Mouse (Mus musculus) ES-Bruce4 (cell line): ENCODE measurements at regions not wholly inside any gene's neighbourhood (a gene's known extent, or its start where the extent isn't known, plus 50 kb on each side); places are given as distances from the start of the nearest gene placed in this dataset.
"Not testable (repeated sequence)": the region's sequence is repeated elsewhere in the genome, so short reads cannot be mapped to it uniquely, and the experiment has no call there.

ENCODE experiments used
- H3K27ac ChIP-seq: 2 replicates; pipeline ENCODE4 v1.5.1; 2012; ENCODE audit warnings: low read length, inconsistent platforms; ENCODE audit not compliant: insufficient read depth
- H3K27me3 ChIP-seq: 2 replicates; pipeline ENCODE4 v1.6.1; 2012; ENCODE audit warnings: mild to moderate bottlenecking, low read length, inconsistent platforms; ENCODE audit not compliant: control insufficient read depth, poor library complexity, insufficient read depth, severe bottlenecking
- H3K36me3 ChIP-seq: 2 replicates; pipeline ENCODE4 v1.6.1; 2012; ENCODE audit warnings: inconsistent platforms, mild to moderate bottlenecking, low read length, moderate library complexity; ENCODE audit not compliant: control insufficient read depth, poor library complexity, insufficient read depth, severe bottlenecking
- H3K4me1 ChIP-seq: one replicate; pipeline ENCODE4 v1.8.1; 2011; ENCODE audit warnings: low read length; ENCODE audit not compliant: control insufficient read depth, insufficient read depth
- H3K4me3 ChIP-seq: 2 replicates; pipeline ENCODE4 v1.5.1; 2011; ENCODE audit warnings: low read depth, mild to moderate bottlenecking, low read length
- H3K9ac ChIP-seq: 2 replicates; pipeline ENCODE4 v1.6.1; 2012; ENCODE audit warnings: low read depth, mild to moderate bottlenecking, inconsistent platforms; ENCODE audit not compliant: poor library complexity, severe bottlenecking
- H3K9me3 ChIP-seq: replicated peaks from 2 replicates; pipeline ENCODE4 v1.6.1; 2012; ENCODE audit warnings: mild to moderate bottlenecking, low read length, inconsistent platforms; ENCODE audit not compliant: control insufficient read depth, poor library complexity, insufficient read depth, severe bottlenecking
- CTCF ChIP-seq: IDR thresholded peaks from one replicate; pipeline ENCODE4 v1.8.1; 2011; ENCODE audit warnings: low read depth, low read length
- EP300 ChIP-seq: IDR thresholded peaks from 2 replicates; pipeline ENCODE4 v1.6.1; 2011; ENCODE audit warnings: low read depth, low read length; ENCODE audit not compliant: insufficient read depth
- POLR2A ChIP-seq: IDR thresholded peaks from one replicate; pipeline ENCODE4 v1.8.1; 2011; ENCODE audit warnings: low read length; ENCODE audit not compliant: insufficient read depth

GRCm38 (mm10) chr13:11030874-11031273, 670.2 kb upstream of the Chrm3 start:
- not testable (repeated sequence) for H3K27me3 ChIP-seq, H3K9me3 ChIP-seq, H3K4me3 ChIP-seq, H3K4me1 ChIP-seq, H3K36me3 ChIP-seq, H3K9ac ChIP-seq, H3K27ac ChIP-seq

GRCm38 (mm10) chr13:11030381-11030780, 669.7 kb upstream of the Chrm3 start:
- H3K4me3 ChIP-seq, result no peak overlapping the region
- no peak overlapping the region for H3K9ac ChIP-seq
- TF ChIP-seq POLR2A (no peak), CTCF (no peak), EP300 (no peak)
- no peaks in the 10 kb centered on the region for H3K36me3 ChIP-seq
- H3K27me3 ChIP-seq, result no peaks in the 10 kb centered on the region
- H3K27ac ChIP-seq, result peak overlapping the region; percentile 12; the same call in 1 of the 2 replicates
- peaks cover 2% of the 10 kb centered on the region for H3K4me1 ChIP-seq
- no peaks in the 10 kb centered on the region; the same call in 1 of the 2 replicates for H3K9me3 ChIP-seq

GRCm38 (mm10) chr13:11025918-11026317, 665.3 kb upstream of the Chrm3 start:
- H3K9ac ChIP-seq, result no peak overlapping the region
- no peaks in the 10 kb centered on the region for H3K36me3 ChIP-seq
- H3K4me3 ChIP-seq, result no peak overlapping the region
- no peak overlapping the region for H3K27ac ChIP-seq
- H3K4me1 ChIP-seq, result no peaks in the 10 kb centered on the region
- no peaks in the 10 kb centered on the region; the same call in 1 of the 2 replicates for H3K9me3 ChIP-seq
- TF ChIP-seq EP300, result no peak
- TF ChIP-seq CTCF, result no peak
- no peak for TF ChIP-seq POLR2A
- H3K27me3 ChIP-seq, result no peaks in the 10 kb centered on the region

GRCm38 (mm10) chr13:11024441-11024840, 663.8 kb upstream of the Chrm3 start:
- no peak for TF ChIP-seq POLR2A
- TF ChIP-seq CTCF, result no peak
- no peak for TF ChIP-seq EP300
- Histone ChIP-seq H3K4me3 (no peak overlapping the region), H3K9me3 (no peaks in the 10 kb centered on the region; the same call in 1 of the 2 replicates), H3K27me3 (no peaks in the 10 kb centered on the region), H3K9ac (no peak overlapping the region), H3K36me3 (no peaks in the 10 kb centered on the region), H3K27ac (no peak overlapping the region), H3K4me1 (no peaks in the 10 kb centered on the region)

GRCm38 (mm10) chr13:11017584-11017983, 656.9 kb upstream of the Chrm3 start:
- no peak overlapping the region for H3K9ac ChIP-seq
- TF ChIP-seq EP300 (no peak), POLR2A (no peak), CTCF (no peak)
- H3K27ac ChIP-seq, result no peak overlapping the region
- no peaks in the 10 kb centered on the region for H3K4me1 ChIP-seq
- no peaks in the 10 kb centered on the region for H3K36me3 ChIP-seq
- no peaks in the 10 kb centered on the region for H3K27me3 ChIP-seq
- H3K4me3 ChIP-seq, result no peak overlapping the region
- no peaks in the 10 kb centered on the region for H3K9me3 ChIP-seq

GRCm38 (mm10) chr13:11005374-11005773, 644.7 kb upstream of the Chrm3 start:
- TF ChIP-seq CTCF (no peak), EP300 (peak; percentile 91)
- Histone ChIP-seq H3K9me3 (peaks cover 11% of the 10 kb centered on the region), H3K9ac (no peak overlapping the region), H3K27ac (peak overlapping the region; percentile 98), H3K4me3 (no peak overlapping the region), H3K36me3 (no peaks in the 10 kb centered on the region), H3K4me1 (peaks cover 2% of the 10 kb centered on the region), H3K27me3 (no peaks in the 10 kb centered on the region)
